Mouse (Mus musculus): ENCODE measurements at regions not wholly inside any gene's neighbourhood (a gene's known extent, or its start where the extent isn't known, plus 50 kb on each side); places are given as distances from the start of the nearest gene placed in this dataset.
A peak's percentile ranks its signal among the peaks of the same experiment; 100 is the strongest.

DNA sequence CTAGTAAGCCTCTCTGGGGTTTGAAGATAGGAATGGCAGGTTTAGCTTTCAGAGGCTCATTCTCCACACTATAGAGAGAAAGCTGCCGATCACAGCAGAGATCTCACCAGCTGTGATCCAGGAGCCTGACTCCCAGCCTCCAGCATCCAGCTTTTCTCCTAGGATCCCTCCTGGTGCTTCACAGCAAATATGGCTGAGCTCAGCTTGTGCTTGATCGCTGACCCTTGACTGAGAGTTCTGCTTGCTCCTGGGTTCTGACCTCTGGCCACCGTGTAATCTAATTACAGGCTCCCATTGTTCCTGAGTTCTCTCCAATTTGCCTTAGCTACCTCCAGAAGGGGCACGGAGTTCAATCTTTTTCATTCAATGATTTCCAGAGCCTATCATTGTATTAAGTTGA lies 111.1 kb upstream of the Zfand5 start:
- no peak for ATAC-seq (ENCODE audit: insufficient number of reproducible peaks, insufficient read depth, low FRiP score, low read depth)
- Histone ChIP-seq H3K4me2 (replicated peaks; ENCODE audit: low read depth, low read length) (no peak overlapping the region), H3K27me3 (ENCODE audit: control insufficient read depth, insufficient read depth, low read length) (no peaks in the 10 kb centered on the region), H3K9me3 (ENCODE audit: control insufficient read depth, low read depth, low read length) (no peaks in the 10 kb centered on the region), H3K27ac (ENCODE audit: low read length) (no peak overlapping the region), H3K9ac (replicated peaks; ENCODE audit: low read depth, low read length) (no peak overlapping the region), H3K4me3 (ENCODE audit: low read depth, low read length) (no peak overlapping the region), H3K4me1 (ENCODE audit: control insufficient read depth, insufficient read depth, low read length) (no peaks in the 10 kb centered on the region), H3K36me3 (ENCODE audit: control insufficient read depth, insufficient read depth, low read length) (no peaks in the 10 kb centered on the region)
- 44% methylated on average over 4 of the region's 4 CpGs for WGBS

DNA sequence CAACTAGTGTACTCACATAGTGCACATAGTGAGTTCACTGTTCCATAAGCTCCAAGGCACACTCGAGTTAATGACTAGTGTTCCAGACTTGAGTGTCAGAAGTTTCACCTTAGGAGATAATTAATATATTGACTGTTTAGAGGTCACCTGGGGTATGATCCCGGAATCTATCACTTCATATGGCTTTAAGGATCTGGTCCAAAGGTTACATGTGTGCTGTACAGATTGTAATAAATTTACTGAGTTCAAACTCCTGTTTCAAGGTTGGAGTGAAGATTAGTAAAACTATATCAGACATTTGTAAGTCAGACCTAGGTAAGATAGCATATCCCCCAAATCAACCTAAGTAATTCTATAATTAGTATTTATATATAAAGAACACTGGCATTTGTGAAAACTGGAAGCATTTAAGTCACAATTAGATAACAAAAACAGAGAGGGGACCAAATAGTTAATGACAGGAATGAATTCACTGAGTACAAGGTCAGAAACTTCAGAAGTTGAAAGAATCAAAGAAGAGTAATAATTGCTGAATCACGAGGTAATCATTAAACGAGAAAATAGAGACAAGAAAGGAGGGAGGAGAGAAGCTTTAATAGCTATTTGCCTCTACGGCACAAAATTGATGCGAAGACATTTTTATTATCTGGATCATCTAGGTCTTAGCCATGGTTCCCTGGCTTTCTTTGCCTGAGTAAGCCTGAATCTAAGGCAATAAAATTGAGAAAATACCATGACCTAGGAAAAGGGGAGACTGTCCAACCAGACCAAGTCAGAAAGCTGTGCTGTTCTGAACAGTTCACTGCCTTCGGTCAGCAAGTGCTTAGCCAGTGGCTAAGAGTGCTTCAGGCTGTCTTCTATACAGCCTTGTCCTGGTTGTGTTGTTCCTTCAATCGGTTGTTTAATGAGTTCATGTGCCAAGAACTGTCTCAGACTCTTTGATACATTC lies 112.6 kb upstream of the Zfand5 start:
- no peak overlapping the region for H3K4me2 ChIP-seq (replicated peaks; ENCODE audit: low read depth, low read length)
- H3K9ac ChIP-seq (replicated peaks; ENCODE audit: low read depth, low read length): no peak overlapping the region
- no peaks in the 10 kb centered on the region for H3K36me3 ChIP-seq (ENCODE audit: control insufficient read depth, insufficient read depth, low read length)
- no peaks in the 10 kb centered on the region for H3K4me1 ChIP-seq (ENCODE audit: control insufficient read depth, insufficient read depth, low read length)
- 71% methylated on average over 8 of the region's 8 CpGs for WGBS
- ATAC-seq (ENCODE audit: insufficient number of reproducible peaks, insufficient read depth, low FRiP score, low read depth): no peak
- H3K27ac ChIP-seq (ENCODE audit: low read length): no peak overlapping the region
- H3K9me3 ChIP-seq (ENCODE audit: control insufficient read depth, low read depth, low read length): no peaks in the 10 kb centered on the region
- H3K27me3 ChIP-seq (ENCODE audit: control insufficient read depth, insufficient read depth, low read length): no peaks in the 10 kb centered on the region
- H3K4me3 ChIP-seq (ENCODE audit: low read depth, low read length): no peak overlapping the region

- Histone ChIP-seq H3K9me3 (ENCODE audit: control insufficient read depth, low read depth, low read length) (no peaks in the 10 kb centered on the region), H3K4me2 (replicated peaks; ENCODE audit: low read depth, low read length) (no peak overlapping the region), H3K4me1 (ENCODE audit: control insufficient read depth, insufficient read depth, low read length) (no peaks in the 10 kb centered on the region), H3K4me3 (ENCODE audit: low read depth, low read length) (no peak overlapping the region), H3K36me3 (ENCODE audit: control insufficient read depth, insufficient read depth, low read length) (no peaks in the 10 kb centered on the region), H3K27ac (ENCODE audit: low read length) (no peak overlapping the region), H3K27me3 (ENCODE audit: control insufficient read depth, insufficient read depth, low read length) (no peaks in the 10 kb centered on the region), H3K9ac (replicated peaks; ENCODE audit: low read depth, low read length) (no peak overlapping the region)
- 51% methylated on average over 1 of the region's 1 CpGs for WGBS
- ATAC-seq (ENCODE audit: insufficient number of reproducible peaks, insufficient read depth, low FRiP score, low read depth): no peak
These were observed 117.9 kb upstream of the Zfand5 start for GRCm38 (mm10) chr19:21154162-21154561.

DNA sequence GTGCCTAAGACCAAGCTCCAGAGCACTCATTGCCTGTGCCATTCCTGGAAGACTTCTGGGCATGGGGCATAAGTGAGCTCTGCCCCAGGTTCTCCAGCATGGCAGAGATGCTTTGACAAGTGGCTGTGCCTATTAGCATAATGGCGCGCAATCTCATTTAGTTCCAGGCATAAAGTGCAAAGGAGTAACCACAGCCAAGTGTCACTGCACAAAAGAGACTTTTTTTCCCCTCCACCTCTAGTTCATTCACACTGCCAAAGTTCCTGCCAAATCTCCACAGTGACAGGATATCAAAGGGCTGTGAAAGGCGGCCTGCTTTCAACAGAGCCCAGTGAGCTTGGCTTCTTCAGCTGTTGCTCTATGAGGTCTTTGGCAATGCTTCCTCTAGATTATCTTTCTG lies 120.1 kb upstream of the Zfand5 start:
- ATAC-seq (ENCODE audit: insufficient number of reproducible peaks, insufficient read depth, low FRiP score, low read depth): no peak
- Histone ChIP-seq H3K9me3 (ENCODE audit: control insufficient read depth, low read depth, low read length) (no peaks in the 10 kb centered on the region), H3K9ac (replicated peaks; ENCODE audit: low read depth, low read length) (no peak overlapping the region), H3K36me3 (ENCODE audit: control insufficient read depth, insufficient read depth, low read length) (no peaks in the 10 kb centered on the region), H3K27me3 (ENCODE audit: control insufficient read depth, insufficient read depth, low read length) (no peaks in the 10 kb centered on the region), H3K27ac (ENCODE audit: low read length) (no peak overlapping the region), H3K4me2 (replicated peaks; ENCODE audit: low read depth, low read length) (no peak overlapping the region), H3K4me3 (ENCODE audit: low read depth, low read length) (no peak overlapping the region), H3K4me1 (ENCODE audit: control insufficient read depth, insufficient read depth, low read length) (no peaks in the 10 kb centered on the region)
- 91% methylated on average over 3 of the region's 3 CpGs for WGBS

DNA sequence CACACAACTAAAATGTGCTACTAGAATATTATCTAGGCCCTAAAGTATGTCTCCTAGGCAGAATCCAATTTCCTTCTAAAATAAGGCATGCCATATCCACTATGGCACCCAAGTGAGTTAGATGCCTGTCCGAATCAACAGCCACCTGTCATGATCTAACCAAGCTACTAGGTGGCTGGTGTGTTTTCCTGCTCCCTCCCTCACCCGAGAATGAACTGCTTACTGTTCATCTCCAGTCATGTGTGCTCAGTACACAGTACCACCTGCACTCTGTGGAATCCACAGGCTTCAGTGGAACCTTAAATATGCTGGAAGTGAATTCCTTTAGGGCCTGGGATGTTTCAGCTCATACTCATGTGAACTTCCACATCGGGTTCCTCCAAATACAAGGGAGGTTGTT lies 121.2 kb upstream of the Zfand5 start:
- no peak for ATAC-seq (ENCODE audit: insufficient number of reproducible peaks, insufficient read depth, low FRiP score, low read depth)
- Histone ChIP-seq H3K4me2 (replicated peaks; ENCODE audit: low read depth, low read length) (no peak overlapping the region), H3K9ac (replicated peaks; ENCODE audit: low read depth, low read length) (no peak overlapping the region), H3K27me3 (ENCODE audit: control insufficient read depth, insufficient read depth, low read length) (no peaks in the 10 kb centered on the region), H3K27ac (ENCODE audit: low read length) (no peak overlapping the region), H3K9me3 (ENCODE audit: control insufficient read depth, low read depth, low read length) (no peaks in the 10 kb centered on the region), H3K4me3 (ENCODE audit: low read depth, low read length) (no peak overlapping the region), H3K36me3 (ENCODE audit: control insufficient read depth, insufficient read depth, low read length) (no peaks in the 10 kb centered on the region), H3K4me1 (ENCODE audit: control insufficient read depth, insufficient read depth, low read length) (no peaks in the 10 kb centered on the region)
- WGBS: 72% methylated on average over 3 of the region's 3 CpGs

GRCm38 (mm10) chr19:21150241-21150640 lies 121.8 kb upstream of the Zfand5 start:
- WGBS: 86% methylated on average over 1 of the region's 1 CpGs
- no peaks in the 10 kb centered on the region for H3K36me3 ChIP-seq (ENCODE audit: control insufficient read depth, insufficient read depth, low read length)
- no peak for ATAC-seq (ENCODE audit: insufficient number of reproducible peaks, insufficient read depth, low FRiP score, low read depth)
- H3K4me2 ChIP-seq (replicated peaks; ENCODE audit: low read depth, low read length): no peak overlapping the region
- H3K9ac ChIP-seq (replicated peaks; ENCODE audit: low read depth, low read length): no peak overlapping the region
- no peak overlapping the region for H3K4me3 ChIP-seq (ENCODE audit: low read depth, low read length)
- no peaks in the 10 kb centered on the region for H3K4me1 ChIP-seq (ENCODE audit: control insufficient read depth, insufficient read depth, low read length)
- H3K27me3 ChIP-seq (ENCODE audit: control insufficient read depth, insufficient read depth, low read length): no peaks in the 10 kb centered on the region
- H3K9me3 ChIP-seq (ENCODE audit: control insufficient read depth, low read depth, low read length): no peaks in the 10 kb centered on the region
- H3K27ac ChIP-seq (ENCODE audit: low read length): no peak overlapping the region

- no peak overlapping the region for H3K27ac ChIP-seq (ENCODE audit: low read length)
- peaks cover 3% of the 10 kb centered on the region; the same call in 1 of the 2 replicates for H3K4me1 ChIP-seq (ENCODE audit: control insufficient read depth, insufficient read depth, low read length)
- no peak overlapping the region for H3K4me3 ChIP-seq (ENCODE audit: low read depth, low read length)
- H3K36me3 ChIP-seq (ENCODE audit: control insufficient read depth, insufficient read depth, low read length): no peaks in the 10 kb centered on the region
- H3K9ac ChIP-seq (replicated peaks; ENCODE audit: low read depth, low read length): no peak overlapping the region
- no peak overlapping the region for H3K4me2 ChIP-seq (replicated peaks; ENCODE audit: low read depth, low read length)
- ATAC-seq (ENCODE audit: insufficient number of reproducible peaks, insufficient read depth, low FRiP score, low read depth): no peak
- 77% methylated on average over 4 of the region's 4 CpGs for WGBS
- no peaks in the 10 kb centered on the region for H3K9me3 ChIP-seq (ENCODE audit: control insufficient read depth, low read depth, low read length)
- H3K27me3 ChIP-seq (ENCODE audit: control insufficient read depth, insufficient read depth, low read length): no peaks in the 10 kb centered on the region
These were observed 125.2 kb upstream of the Zfand5 start for GRCm38 (mm10) chr19:21146860-21147390.

- 13% methylated on average over 13 of the region's 13 CpGs for WGBS
- Histone ChIP-seq H3K4me2 (replicated peaks; ENCODE audit: low read depth, low read length) (0 out of 2 replicates have a peak overlapping the region, but pooled peaks have one; percentile 1), H3K9ac (replicated peaks; ENCODE audit: low read depth, low read length) (no peak overlapping the region), H3K27me3 (ENCODE audit: control insufficient read depth, insufficient read depth, low read length) (no peaks in the 10 kb centered on the region), H3K9me3 (ENCODE audit: control insufficient read depth, low read depth, low read length) (no peaks in the 10 kb centered on the region), H3K36me3 (ENCODE audit: control insufficient read depth, insufficient read depth, low read length) (no peaks in the 10 kb centered on the region), H3K4me3 (ENCODE audit: low read depth, low read length) (no peak overlapping the region), H3K4me1 (ENCODE audit: control insufficient read depth, insufficient read depth, low read length) (peaks cover 3% of the 10 kb centered on the region; the same call in 1 of the 2 replicates), H3K27ac (ENCODE audit: low read length) (no peak overlapping the region)
- ATAC-seq (ENCODE audit: insufficient number of reproducible peaks, insufficient read depth, low FRiP score, low read depth): peak; percentile 85
These were observed 127.3 kb upstream of the Zfand5 start for GRCm38 (mm10) chr19:21144659-21145283.
